Mouse (Mus musculus) hindbrain, embryonic 13.5 days (tissue): ENCODE data around the gene Nyx. TPM values are rescaled to one million over a fixed set of nuclear protein-coding genes. Genes with fewer than 3 reads are reported as not detected.

Experiments
- ATAC-seq: fragments of 200-750 bp; cut with Nextera tagmentation; 2 replicates; pipeline ENCODE4 v1.8.0; 2017; ENCODE audit warnings: moderate TSS enrichment; ENCODE audit not compliant: low FRiP score
- H3K27ac ChIP-seq: fragments of 300-500 bp; sonication (generic); 2 replicates; pipeline ENCODE4 v1.5.1; 2015; ENCODE audit warnings: inconsistent platforms, mild to moderate bottlenecking, moderate library complexity
- H3K27me3 ChIP-seq: fragments of 300-500 bp; sonication (generic); 2 replicates; pipeline ENCODE4 v1.6.1; 2015; ENCODE audit warnings: mild to moderate bottlenecking, inconsistent platforms
- H3K36me3 ChIP-seq: fragments of 300-500 bp; sonication (generic); 2 replicates; pipeline ENCODE4 v1.6.1; 2015; ENCODE audit warnings: mild to moderate bottlenecking, inconsistent platforms
- H3K4me1 ChIP-seq: fragments of 300-500 bp; sonication (generic); replicated peaks from 2 replicates; pipeline ENCODE4 v1.6.1; 2015; ENCODE audit warnings: inconsistent platforms
- H3K4me2 ChIP-seq: fragments of 300-500 bp; sonication (generic); 2 replicates; pipeline ENCODE4 v1.6.1; 2015; ENCODE audit warnings: inconsistent platforms, mild to moderate bottlenecking, moderate library complexity
- H3K4me3 ChIP-seq: fragments of 300-500 bp; sonication (generic); 2 replicates; pipeline ENCODE4 v1.5.1; 2015; ENCODE audit warnings: mild to moderate bottlenecking, inconsistent platforms
- H3K9ac ChIP-seq: fragments of 300-500 bp; sonication (generic); 2 replicates; pipeline ENCODE4 v1.6.1; 2015; ENCODE audit warnings: mild to moderate bottlenecking, inconsistent platforms
- H3K9me3 ChIP-seq: fragments of 300-500 bp; sonication (generic); 2 replicates; pipeline ENCODE4 v1.6.1; 2016; ENCODE audit warnings: inconsistent platforms
- WGBS: fragments of 180-500 bp; shearing (Covaris S2); methylation state at CpG from one replicate; pipeline ENCODE4 v1.1.7; 2015; 5-methylcytosine and 5-hydroxymethylcytosine counted together
- polyA plus RNA-seq: library from polyadenylated mRNA; unstranded; fragments of >200 nt; fragmentation: Nextera tagmentation; extraction: Ambion mirVana; gene quantifications from 2 replicates; pipeline ENCODE4 v1.2.1, GENCODE M21; 2015

Nyx gene
- polyA plus RNA-seq, 1 experiment from 2014 or later, result 0.18 TPM

GRCm38 (mm10) chrX:13500284-13500683 is 34.4 kb downstream of the Nyx start:
- H3K4me1 ChIP-seq, result 0 out of 2 replicates have a peak, but pooled peaks cover 4% of the 10 kb centered on the region
- WGBS, result 93% methylated on average over 4 of the region's 4 CpGs
- H3K9me3 ChIP-seq, result no peaks in the 10 kb centered on the region
- H3K4me2 ChIP-seq, result no peak overlapping the region
- no peak overlapping the region for H3K4me3 ChIP-seq
- no peak overlapping the region for H3K9ac ChIP-seq
- H3K27me3 ChIP-seq, result no peaks in the 10 kb centered on the region
- no peaks in the 10 kb centered on the region for H3K36me3 ChIP-seq
- H3K27ac ChIP-seq, result no peak overlapping the region
- ATAC-seq, result no peak

GRCm38 (mm10) chrX:13502862-13503375 is 37.0 kb downstream of the Nyx start:
- 0 out of 2 replicates have a peak, but pooled peaks cover 4% of the 10 kb centered on the region for H3K4me1 ChIP-seq
- ATAC-seq, result peak; percentile 62
- H3K36me3 ChIP-seq, result no peaks in the 10 kb centered on the region
- H3K4me2 ChIP-seq, result no peak overlapping the region
- no peak overlapping the region for H3K4me3 ChIP-seq
- peak overlapping the region; percentile 86 for H3K27ac ChIP-seq
- H3K9me3 ChIP-seq, result no peaks in the 10 kb centered on the region
- no peaks in the 10 kb centered on the region for H3K27me3 ChIP-seq
- H3K9ac ChIP-seq, result no peak overlapping the region
- WGBS, result 37% methylated on average over 7 of the region's 7 CpGs

GRCm38 (mm10) chrX:13504389-13504788 is 38.5 kb downstream of the Nyx start:
- no peak overlapping the region for H3K27ac ChIP-seq
- no peak overlapping the region for H3K9ac ChIP-seq
- H3K4me1 ChIP-seq, result 0 out of 2 replicates have a peak, but pooled peaks cover 4% of the 10 kb centered on the region
- 93% methylated on average over 7 of the region's 7 CpGs for WGBS
- no peak overlapping the region for H3K4me2 ChIP-seq
- no peaks in the 10 kb centered on the region for H3K27me3 ChIP-seq
- no peaks in the 10 kb centered on the region for H3K9me3 ChIP-seq
- no peak overlapping the region for H3K4me3 ChIP-seq
- H3K36me3 ChIP-seq, result no peaks in the 10 kb centered on the region
- no peak for ATAC-seq

- no peak for ATAC-seq
- Histone ChIP-seq H3K27ac (no peak overlapping the region), H3K4me1 (0 out of 2 replicates have a peak, but pooled peaks cover 4% of the 10 kb centered on the region), H3K27me3 (no peaks in the 10 kb centered on the region), H3K4me3 (no peak overlapping the region), H3K4me2 (no peak overlapping the region), H3K9ac (no peak overlapping the region), H3K9me3 (no peaks in the 10 kb centered on the region), H3K36me3 (no peaks in the 10 kb centered on the region)
- 75% methylated on average over 2 of the region's 2 CpGs for WGBS
Measured at GRCm38 (mm10) chrX:13506376-13506775, 40.5 kb downstream of the Nyx start.

- H3K4me2 ChIP-seq, result no peak overlapping the region
- H3K36me3 ChIP-seq, result no peaks in the 10 kb centered on the region
- H3K27me3 ChIP-seq, result 0 out of 2 replicates have a peak, but pooled peaks cover 7% of the 10 kb centered on the region
- no peak for ATAC-seq
- no peak overlapping the region for H3K27ac ChIP-seq
- no peak overlapping the region for H3K9ac ChIP-seq
- 58% methylated on average over 2 of the region's 2 CpGs for WGBS
- no peak overlapping the region for H3K4me3 ChIP-seq
- H3K4me1 ChIP-seq, result no peaks in the 10 kb centered on the region
- no peaks in the 10 kb centered on the region for H3K9me3 ChIP-seq
Measured at GRCm38 (mm10) chrX:13513127-13513526, 47.2 kb downstream of the Nyx start.

- ATAC-seq, result no peak
- H3K27me3 ChIP-seq, result 0 out of 2 replicates have a peak, but pooled peaks cover 7% of the 10 kb centered on the region
- no peak overlapping the region for H3K4me2 ChIP-seq
- 88% methylated on average over 5 of the region's 5 CpGs for WGBS
- no peaks in the 10 kb centered on the region for H3K4me1 ChIP-seq
- no peaks in the 10 kb centered on the region for H3K9me3 ChIP-seq
- no peak overlapping the region for H3K4me3 ChIP-seq
- H3K9ac ChIP-seq, result no peak overlapping the region
- H3K27ac ChIP-seq, result no peak overlapping the region
- H3K36me3 ChIP-seq, result no peaks in the 10 kb centered on the region
Measured at GRCm38 (mm10) chrX:13513864-13514263, 48.0 kb downstream of the Nyx start.

- ATAC-seq, result no peak
- Histone ChIP-seq H3K36me3 (no peaks in the 10 kb centered on the region), H3K27ac (no peak overlapping the region), H3K9me3 (no peaks in the 10 kb centered on the region), H3K4me2 (no peak overlapping the region), H3K4me1 (no peaks in the 10 kb centered on the region), H3K9ac (no peak overlapping the region), H3K4me3 (no peak overlapping the region), H3K27me3 (0 out of 2 replicates have a peak, but pooled peaks cover 12% of the 10 kb centered on the region)
- WGBS, result 92% methylated on average over 6 of the region's 6 CpGs
Measured at GRCm38 (mm10) chrX:13516451-13516850, 50.5 kb downstream of the Nyx start.

- Histone ChIP-seq H3K36me3 (no peaks in the 10 kb centered on the region), H3K9me3 (no peaks in the 10 kb centered on the region), H3K9ac (no peak overlapping the region), H3K27ac (no peak overlapping the region), H3K4me1 (no peaks in the 10 kb centered on the region), H3K4me2 (no peak overlapping the region), H3K27me3 (0 out of 2 replicates have a peak, but pooled peaks cover 15% of the 10 kb centered on the region), H3K4me3 (no peak overlapping the region)
- WGBS, result 87% methylated on average over 10 of the region's 10 CpGs
- no peak for ATAC-seq
Measured at GRCm38 (mm10) chrX:13518019-13518418, 52.1 kb downstream of the Nyx start.

GRCm38 (mm10) chrX:13518781-13519407 is 53.0 kb downstream of the Nyx start:
- H3K9me3 ChIP-seq, result no peaks in the 10 kb centered on the region
- WGBS, result 83% methylated on average over 4 of the region's 4 CpGs
- H3K4me2 ChIP-seq, result no peak overlapping the region
- H3K4me1 ChIP-seq, result no peaks in the 10 kb centered on the region
- no peak for ATAC-seq
- 0 out of 2 replicates have a peak, but pooled peaks cover 15% of the 10 kb centered on the region for H3K27me3 ChIP-seq
- no peaks in the 10 kb centered on the region for H3K36me3 ChIP-seq
- H3K4me3 ChIP-seq, result no peak overlapping the region
- H3K27ac ChIP-seq, result no peak overlapping the region; the same call in 1 of the 2 replicates
- H3K9ac ChIP-seq, result no peak overlapping the region

- H3K4me3 ChIP-seq, result no peak overlapping the region
- no peak overlapping the region for H3K4me2 ChIP-seq
- WGBS, result 92% methylated on average over 5 of the region's 5 CpGs
- no peak overlapping the region for H3K9ac ChIP-seq
- no peak for ATAC-seq
- no peaks in the 10 kb centered on the region for H3K9me3 ChIP-seq
- H3K27ac ChIP-seq, result no peak overlapping the region
- no peaks in the 10 kb centered on the region for H3K4me1 ChIP-seq
- no peaks in the 10 kb centered on the region for H3K36me3 ChIP-seq
- 0 out of 2 replicates have a peak, but pooled peaks cover 15% of the 10 kb centered on the region for H3K27me3 ChIP-seq
Measured at GRCm38 (mm10) chrX:13519408-13519783, 53.5 kb downstream of the Nyx start.

- no peak for ATAC-seq
- no peak overlapping the region for H3K4me3 ChIP-seq
- no peak overlapping the region for H3K27ac ChIP-seq
- H3K27me3 ChIP-seq, result 0 out of 2 replicates have a peak, but pooled peaks cover 21% of the 10 kb centered on the region
- peaks cover 5% of the 10 kb centered on the region for H3K36me3 ChIP-seq
- H3K9me3 ChIP-seq, result no peaks in the 10 kb centered on the region
- no peak overlapping the region for H3K9ac ChIP-seq
- no peaks in the 10 kb centered on the region for H3K4me1 ChIP-seq
- no peak overlapping the region for H3K4me2 ChIP-seq
- WGBS, result 84% methylated on average over 4 of the region's 4 CpGs
Measured at GRCm38 (mm10) chrX:13520566-13520965, 54.7 kb downstream of the Nyx start.

GRCm38 (mm10) chrX:13521288-13521687 is 55.4 kb downstream of the Nyx start:
- 78% methylated on average over 8 of the region's 8 CpGs for WGBS
- no peaks in the 10 kb centered on the region for H3K4me1 ChIP-seq
- H3K27me3 ChIP-seq, result peaks cover 28% of the 10 kb centered on the region; the same call in 1 of the 2 replicates
- H3K4me2 ChIP-seq, result no peak overlapping the region
- H3K9ac ChIP-seq, result no peak overlapping the region
- no peak overlapping the region for H3K4me3 ChIP-seq
- ATAC-seq, result no peak
- H3K9me3 ChIP-seq, result no peaks in the 10 kb centered on the region
- no peak overlapping the region for H3K27ac ChIP-seq
- peaks cover 12% of the 10 kb centered on the region for H3K36me3 ChIP-seq
